Mouse (Mus musculus): ENCODE data around the gene Mafb.

Gene Mafb

DNA sequence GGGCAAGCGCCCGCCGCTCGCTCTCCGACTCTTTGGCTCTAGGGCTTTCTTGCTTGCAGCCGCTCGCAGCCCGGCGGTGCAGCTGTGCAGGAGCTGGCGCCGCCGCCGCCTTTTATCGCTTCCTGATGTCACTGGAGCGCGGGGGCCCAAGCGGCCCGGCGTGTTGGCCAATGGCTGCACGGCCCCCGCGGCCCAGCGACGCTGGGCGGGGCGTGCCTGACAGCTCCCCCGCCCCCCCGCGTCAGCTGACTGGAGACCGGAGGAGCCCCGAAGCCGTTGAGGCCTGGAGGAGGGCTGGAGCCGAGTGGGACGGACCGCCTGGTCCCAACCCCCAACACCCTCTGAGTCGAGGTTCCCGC is at the start of gene Mafb:
Gene Mafb, minus strand, starts transcription at position 86 of the 359 bp plus-strand sequence.
- peak; percentile 79 to 83 for DNase-seq (ENCODE audit: low spot score in 2 of 2)

DNA sequence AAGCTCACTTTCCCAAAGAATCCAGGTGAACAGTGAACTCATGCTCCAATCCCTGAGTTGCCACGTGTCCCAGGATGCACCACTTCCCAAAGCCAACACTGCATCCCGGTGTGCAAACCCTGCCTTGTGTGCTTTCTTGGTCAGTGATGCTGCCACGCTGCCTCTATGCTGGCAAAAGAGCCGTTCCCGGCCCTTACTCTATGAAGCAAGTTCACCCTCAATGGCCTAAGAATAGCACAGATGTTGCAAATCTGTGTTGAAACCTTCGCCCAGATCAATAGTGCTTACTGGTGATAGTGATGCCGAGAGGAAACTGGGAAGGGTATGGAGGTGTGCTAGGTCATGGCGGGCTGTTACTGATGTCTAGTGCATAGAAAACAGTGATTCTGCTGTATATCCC is 48.3 kb upstream of the Mafb start:
- no peak for DNase-seq (ENCODE audit: low spot score in 2 of 2)

DNA sequence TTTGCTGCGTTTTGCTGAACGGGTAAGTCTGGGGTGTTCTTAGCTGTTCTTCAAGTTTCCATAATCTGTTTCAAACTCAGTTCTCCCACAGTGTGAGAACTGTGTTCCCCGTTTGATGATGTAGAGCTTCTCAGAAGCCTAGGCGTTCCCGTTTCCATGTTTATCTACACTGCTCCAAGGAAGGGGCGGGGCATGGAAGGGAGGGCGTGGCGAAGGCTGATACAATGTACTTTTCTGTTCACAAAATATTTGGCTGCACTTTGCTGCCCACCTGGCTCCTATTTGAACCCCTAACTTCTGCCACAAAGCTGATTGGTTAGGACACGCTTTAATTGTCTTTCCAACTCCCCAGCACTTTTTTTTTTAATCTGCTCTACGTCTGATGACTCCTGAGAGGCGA is 47.9 kb upstream of the Mafb start:
- no peak for DNase-seq (ENCODE audit: low spot score in 2 of 2)

DNA sequence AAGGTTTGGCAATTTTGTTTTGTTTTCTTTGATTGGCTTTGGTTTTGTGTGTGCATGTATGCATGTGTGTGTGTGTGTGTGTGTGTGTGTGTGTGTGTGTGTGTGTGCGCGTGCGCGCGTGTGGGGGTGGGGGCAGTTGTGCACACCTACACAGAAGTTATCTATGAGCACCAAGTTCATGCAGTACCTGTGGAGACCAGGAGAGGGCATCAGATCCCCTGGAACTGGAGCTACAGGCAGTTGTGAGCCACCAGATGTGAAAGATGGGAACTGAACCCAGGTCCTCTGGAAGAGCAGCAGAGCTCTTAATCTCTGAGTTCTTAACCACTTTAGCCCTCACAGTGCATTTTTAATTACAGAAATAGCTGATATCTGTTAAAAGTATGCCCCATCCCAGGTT is 47.1 kb upstream of the Mafb start:
- DNase-seq (ENCODE audit: low spot score in 2 of 2) = no peak

DNA sequence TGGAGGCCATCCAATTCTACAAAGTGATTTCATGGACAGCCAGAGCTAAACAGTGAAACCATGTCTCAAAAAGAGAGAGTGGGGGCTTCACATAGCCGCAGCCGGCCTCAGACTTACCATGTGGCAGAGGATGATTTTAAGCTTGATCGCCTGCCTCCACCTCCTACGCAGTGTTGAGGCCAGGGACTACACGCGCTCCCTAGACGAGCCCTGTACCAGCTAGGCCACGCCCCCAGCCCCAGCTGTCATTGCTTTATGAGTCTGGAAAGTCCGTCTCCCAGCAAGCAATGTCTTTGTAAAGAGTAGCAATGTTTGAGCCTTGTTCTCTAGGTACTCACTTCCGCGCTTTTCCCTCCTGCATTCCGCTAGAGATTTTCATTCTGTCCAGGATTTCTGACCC is 46.2 kb upstream of the Mafb start:
- DNase-seq (ENCODE audit: low spot score in 2 of 2) = no peak

DNA sequence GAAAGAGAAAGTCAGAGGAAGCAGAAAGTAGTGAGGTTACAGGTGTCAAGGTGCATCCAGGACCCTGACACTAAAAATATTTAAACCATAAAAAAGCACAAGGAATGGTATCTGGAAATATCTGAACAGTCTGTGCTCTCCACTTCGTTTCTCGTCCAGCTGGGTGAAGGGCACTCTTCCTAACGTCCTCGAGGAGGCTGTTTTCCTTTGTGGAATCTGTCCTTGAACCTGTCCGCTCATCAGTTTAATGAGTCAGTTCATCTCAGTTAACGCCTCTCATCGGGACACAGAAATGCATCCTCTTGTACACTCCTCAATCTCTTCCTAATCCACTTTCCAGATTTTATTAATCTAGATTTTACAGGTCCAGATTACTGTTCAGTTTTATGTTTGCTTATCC is 44.6 kb upstream of the Mafb start:
- DNase-seq (ENCODE audit: low spot score in 2 of 2) = no peak

DNA sequence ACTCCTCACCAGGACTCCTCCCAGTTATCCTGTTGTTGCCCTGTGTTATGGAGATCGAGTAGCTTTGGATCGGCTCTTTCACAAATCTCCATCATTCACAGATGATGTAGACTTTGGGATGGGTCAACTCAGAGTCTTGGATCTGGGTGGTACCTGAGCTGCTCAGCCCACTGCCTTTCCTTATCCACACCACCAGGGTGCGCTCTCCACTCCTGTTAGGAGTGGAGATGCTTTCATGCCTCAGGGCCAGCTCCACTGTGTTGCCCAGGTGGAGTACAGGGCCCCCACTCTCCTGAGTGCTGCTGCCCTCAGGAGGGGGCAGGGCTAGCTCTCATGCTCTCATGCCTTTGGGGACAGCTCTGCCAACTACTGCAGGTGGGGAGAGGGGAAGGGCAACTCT is 40.9 kb upstream of the Mafb start:
- DNase-seq (ENCODE audit: low spot score in 2 of 2) = no peak

DNA sequence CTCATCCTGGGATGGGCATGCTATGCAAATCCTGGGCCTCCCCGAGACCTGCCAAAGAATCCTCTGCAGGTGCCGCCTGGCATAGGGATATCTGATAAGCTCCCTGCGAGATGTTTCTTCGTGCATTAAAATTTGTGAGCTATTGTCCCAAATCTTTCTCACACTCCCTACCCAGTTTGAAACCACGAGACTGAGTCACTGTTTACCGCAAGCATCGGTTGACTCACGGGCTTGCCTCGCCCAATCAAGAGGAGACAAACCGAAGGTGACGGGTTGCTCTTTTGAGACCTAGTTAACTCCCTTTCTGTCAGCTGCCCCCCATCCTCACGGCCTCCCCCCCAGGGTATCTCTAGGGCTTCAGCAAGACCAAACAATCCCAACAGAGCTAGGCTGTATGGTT is 30.9 kb upstream of the Mafb start:
- DNase-seq (ENCODE audit: low spot score in 2 of 2) = no peak

DNA sequence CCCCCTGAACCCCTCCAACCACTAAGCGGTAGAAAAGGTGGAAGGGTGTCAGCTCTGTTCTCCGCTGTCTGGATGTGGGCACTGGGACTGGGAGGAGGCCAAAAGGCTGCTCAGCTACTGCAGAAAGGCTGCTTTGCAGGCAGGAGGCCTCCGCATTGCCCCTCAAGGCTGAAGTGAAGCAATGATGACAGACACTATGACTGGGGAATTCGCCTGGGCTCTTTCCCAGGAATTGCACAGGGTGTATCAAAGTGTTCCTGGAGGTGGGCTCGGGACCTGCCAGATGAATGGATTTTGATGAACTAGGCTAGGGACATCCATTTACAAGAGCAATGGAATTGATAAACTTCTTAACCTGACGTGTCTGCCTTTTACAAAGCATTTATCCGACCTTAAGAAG is 27.9 kb upstream of the Mafb start:
- DNase-seq (ENCODE audit: low spot score in 2 of 2) = no peak

DNA sequence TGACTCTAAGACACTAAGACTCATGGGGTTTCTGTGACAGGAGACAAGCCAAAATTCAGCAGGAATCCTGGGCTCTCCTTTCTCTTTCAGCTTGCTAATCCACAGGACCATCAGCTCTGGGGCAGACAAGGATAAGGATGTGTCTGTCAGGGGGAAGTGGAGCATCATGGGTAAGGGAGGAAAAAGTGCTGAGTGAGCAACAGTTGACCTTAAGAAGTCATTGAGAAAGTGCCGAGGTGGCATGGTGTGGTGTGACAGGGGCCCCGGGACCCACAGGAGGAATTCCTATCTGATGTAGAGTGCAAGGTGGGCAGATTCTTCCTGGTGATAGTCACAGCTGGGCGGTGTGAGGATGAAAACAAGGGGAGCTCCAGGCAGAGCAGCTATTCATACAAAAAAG is 25.8 kb upstream of the Mafb start:
- no peak for DNase-seq (ENCODE audit: low spot score in 2 of 2)

DNA sequence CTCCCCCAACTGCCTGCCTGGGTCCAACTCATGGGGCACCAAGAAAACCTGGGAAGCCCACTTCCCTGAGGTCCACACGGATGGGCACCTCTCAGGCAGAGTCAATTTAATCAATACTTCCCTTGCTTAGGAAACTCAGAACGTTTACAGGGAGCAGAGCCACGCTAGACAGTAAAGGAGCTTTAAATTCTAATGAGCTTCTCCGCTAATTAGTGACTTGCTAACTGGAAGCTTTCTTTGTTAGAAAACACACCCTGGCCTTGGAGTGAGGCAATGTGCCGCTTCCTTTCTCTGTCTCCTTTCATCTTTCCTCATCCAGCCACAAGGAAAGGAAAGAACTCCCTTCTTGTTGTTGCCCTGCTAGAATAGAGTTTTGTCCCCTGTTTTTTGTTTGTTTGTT is 21.7 kb upstream of the Mafb start:
- DNase-seq (ENCODE audit: low spot score in 2 of 2) = no peak

DNA sequence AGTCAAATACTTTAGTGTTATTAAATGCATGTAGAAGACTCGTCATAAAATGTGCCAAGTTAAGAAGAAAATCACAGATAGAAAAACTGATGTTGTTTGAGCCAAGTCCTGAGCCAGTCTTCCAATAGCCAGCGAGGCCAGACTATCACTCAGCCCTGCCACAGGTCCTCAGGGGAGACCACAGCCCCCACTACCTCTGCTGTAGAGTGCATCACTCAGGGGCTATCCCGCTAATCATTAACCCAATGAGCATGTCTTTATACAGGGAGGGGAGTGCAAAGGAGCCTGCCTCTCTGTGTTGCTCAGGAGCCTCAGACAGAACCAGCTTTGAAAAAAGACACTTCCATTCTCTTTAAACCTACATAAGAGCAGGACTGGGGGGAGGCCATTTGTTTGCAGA is 16.6 kb upstream of the Mafb start:
- no peak for DNase-seq (ENCODE audit: low spot score in 2 of 2)

DNA sequence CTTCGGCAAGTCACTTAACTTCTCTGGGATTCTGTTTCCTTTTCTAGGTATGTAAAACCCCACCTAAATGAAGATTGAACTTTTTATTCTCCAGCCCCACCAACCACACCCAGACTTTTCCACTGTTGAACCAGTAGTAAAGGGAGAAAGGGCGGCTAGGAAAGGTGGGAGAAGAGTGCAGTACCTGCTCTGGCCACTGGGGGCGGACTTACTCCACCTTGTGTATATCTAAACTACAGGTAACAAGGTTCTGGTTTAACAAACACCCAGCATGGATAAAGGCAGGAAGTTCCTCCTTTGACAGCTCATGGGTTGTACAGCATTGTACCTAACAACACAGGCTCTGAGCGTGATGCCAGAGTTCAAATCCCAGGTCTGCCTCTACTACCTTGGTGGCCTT is 11.4 kb upstream of the Mafb start:
- DNase-seq (ENCODE audit: low spot score in 2 of 2) = peak in 1 of 2 experiments; percentile 43

DNA sequence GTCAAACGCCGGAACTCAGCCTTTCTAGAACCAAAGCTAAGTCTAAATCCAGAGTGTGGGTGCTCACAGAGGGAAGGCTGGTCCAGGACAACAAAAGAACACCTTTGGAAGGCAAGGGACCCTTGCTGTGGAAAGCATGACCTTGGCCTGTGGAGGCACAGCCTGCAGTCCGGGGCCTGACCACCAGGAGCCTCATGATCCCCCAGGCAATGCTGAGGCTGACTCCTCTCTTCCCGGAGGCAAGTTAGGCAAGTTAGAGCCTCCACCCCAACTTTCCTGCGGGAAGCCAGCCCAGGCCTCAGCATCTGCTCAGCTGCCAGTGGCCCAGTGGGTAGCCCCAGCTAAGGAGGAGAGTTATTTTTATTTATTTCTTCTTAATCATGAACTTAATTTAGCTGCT is 9.4 kb upstream of the Mafb start:
- no peak for DNase-seq (ENCODE audit: low spot score in 2 of 2)

DNA sequence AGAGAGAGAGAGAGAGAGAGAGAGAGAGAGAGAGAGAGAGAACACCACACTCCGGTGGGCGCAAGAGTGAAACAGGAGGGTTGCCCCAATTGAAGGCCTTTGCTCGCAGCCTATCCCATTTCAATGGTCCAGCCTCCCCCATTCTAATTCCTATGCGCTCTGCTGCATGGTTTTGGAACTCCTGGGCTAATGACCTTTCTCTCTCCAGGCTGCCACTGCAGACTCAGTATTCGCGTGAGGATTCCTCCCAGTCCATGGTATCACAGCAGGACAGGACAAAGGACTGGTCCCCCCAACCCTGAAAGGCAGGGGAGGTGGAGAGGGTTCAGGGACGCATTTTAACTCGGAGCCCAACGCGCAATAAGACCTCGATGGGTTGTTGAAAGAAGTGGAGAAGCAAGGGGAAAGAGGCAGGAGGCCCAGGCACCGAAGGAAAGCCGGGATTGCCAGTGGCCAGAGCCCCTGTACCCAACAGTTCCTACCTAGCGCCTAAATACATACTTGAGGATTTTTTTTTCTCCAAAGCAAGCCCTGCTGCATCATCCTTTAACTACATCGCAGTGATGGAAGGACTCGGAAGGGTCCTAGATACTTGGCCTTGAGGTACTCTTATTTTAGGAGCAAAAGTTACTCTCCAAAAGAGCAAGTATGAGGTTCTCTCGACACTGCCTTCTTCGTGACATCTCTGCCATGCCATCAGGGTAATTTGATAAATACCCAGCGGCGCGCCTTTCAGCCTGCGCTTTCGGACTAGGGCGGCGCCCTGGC is 3.0 kb upstream of the Mafb start:
- DNase-seq (ENCODE audit: low spot score in 2 of 2) = no peak

DNA sequence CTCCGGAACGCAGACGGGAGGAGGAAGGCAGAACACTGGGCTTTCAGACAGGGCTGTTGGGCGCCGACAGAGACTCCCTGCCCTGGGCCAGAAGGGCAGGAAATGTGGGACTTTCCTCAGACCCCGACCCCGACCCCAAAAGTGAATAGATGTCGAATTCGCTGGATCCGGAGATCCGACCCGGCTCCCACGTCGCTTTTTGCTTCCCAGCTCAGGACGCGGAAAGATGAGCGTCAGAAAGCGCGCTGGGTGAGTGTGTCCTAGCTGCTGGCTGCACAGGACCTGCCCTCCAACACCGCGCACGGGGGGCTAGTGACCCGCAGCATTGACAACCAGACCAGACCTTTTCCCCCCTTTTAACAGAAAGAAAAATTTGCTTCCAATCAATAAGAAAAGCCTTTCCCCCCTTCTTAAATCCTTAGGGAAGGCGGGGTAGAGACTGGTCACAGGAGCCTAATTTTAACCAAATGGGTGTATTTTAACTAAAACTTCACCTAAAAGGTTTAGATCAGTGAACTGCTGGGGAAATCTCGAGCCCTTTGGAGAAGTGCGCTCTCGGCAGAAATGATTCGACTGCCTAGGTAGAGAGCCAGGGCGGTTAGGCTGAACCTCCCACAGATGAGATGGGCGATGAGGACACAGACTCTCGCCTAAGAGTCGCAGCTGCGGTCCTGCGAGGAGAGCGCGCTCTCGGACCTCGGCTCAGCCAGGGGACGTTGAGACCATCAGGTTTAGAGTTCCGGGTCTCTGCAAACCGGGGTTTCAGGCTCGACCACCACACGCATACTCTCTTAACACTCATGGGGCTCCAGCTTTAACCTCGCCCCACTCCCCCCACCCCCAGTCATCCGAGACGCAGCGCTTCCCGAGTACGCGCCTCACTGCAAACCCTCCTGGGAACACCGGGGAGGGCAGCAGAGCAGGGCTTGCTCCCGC is 1.8 kb upstream of the Mafb start:
- no peak for DNase-seq (ENCODE audit: low spot score in 2 of 2)

DNA sequence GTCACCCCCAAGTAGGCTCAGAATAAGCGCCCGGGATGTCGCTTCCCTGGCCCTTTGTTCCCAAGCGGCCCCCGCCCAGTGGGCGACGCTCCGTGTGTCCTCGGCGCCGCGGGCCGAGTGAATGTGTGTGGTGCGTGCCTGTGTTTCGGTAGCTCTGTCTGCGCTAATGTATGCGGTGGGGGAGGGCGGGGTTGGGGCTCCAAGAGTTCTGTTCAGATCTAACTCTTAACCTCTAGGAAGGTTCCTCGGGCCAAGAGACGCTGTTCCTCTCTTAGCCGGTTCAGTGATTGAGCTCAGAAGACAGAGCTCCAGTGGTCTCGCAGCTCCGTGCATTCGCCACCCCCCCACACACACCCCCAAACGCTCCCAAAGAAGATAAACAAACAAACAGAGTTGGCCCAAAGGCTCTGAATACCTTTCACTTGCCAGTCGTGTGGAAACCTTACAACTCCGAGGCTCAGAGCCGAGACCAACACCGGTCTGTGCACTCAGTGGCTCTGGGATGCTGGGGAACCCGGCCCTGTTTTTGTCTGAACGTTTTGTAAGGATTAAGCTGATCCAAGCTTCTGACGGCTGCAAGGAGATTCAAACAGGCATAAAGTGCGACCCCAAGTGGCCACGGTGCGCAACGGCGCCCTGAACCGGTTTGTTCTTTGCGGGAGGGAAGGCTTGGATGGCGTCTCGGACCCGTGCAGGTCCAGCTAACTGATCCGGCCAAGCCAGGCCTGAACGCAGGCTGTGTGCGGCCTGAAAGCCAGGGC is 763 bp upstream of the Mafb start:
- peak; percentile 95 to 97 for DNase-seq (ENCODE audit: low spot score in 2 of 2)

DNA sequence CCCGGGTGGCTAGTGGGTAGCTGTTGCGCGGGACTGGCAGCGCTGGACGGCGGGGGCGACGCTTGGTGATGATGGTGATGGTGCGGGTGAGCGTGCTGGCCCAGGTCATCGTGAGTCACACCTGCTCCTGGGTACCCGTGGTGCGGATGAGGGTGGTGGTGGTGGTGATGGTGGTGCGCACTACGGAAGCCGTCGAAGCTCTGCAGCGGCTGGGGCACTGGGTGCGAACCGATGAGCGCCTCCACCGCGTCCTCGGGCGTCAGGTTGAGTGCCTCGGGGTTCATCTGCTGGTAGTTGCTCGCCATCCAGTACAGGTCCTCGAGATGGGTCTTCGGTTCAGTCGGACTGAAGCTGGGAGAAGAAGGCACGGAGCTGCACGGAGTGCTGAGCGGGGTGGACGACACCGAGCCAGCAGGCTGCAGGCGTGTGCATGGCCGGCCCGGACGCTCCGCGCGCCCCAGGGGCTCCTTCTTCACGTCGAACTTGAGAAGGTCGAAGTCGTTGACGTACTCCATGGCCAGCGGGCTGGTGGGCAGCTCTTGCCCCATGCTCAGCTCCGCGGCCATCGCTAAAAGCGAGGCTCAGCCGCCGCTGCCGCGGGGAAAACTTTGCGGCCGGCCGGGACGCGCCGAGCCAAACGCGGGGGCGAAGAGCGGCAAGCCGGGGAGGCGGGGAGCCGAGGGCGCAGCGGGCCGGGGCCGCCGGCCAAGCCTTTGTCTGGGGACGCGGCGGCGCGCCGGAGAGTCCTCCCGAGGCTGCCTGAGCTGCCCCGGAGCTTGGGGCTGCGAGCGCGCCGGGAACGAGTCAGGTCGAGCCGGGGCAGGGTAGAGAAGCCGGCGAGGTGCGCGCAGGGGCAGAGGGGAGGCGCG is 520 bp downstream of the Mafb start:
- no peak for DNase-seq (ENCODE audit: low spot score in 2 of 2)

DNA sequence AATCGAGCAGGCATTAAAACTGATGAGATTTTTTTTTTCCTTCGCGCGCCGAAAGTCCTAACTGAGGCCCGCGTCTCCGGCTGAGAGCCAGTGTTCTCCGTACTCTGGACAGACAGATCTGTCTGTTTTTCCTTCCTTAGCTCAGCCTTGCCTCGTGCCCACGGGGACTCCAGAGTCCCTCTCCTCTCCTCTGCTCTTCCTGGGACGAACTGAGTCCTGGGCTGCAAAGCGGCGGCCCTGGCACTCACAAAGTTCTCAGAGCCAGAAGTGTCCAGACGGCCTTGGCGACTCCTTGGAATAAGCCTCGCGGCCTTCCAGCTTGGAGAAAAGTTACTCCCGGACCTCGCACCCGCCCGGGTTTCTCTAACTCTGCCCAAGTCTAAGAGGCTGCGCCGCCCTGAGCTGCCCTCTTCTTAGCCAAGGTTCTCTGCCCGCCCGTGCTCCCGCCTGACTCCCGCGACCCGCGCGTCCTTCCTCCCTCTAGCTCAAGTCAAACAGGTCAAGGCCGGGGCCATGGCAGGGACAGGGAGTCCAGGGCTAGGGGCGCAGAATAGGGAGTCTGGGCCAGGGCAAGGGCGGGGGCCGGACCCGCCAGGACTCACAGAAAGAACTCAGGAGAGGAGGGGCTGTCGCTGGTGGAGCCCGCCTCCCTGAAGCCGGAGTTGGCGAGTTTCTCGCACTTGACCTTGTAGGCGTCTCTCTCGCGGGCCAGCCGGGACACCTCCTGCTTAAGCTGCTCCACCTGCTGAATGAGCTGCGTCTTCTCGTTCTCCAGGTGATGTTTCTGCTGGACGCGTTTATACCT is 1.6 kb downstream of the Mafb start:
- no peak for DNase-seq (ENCODE audit: low spot score in 2 of 2)

DNA sequence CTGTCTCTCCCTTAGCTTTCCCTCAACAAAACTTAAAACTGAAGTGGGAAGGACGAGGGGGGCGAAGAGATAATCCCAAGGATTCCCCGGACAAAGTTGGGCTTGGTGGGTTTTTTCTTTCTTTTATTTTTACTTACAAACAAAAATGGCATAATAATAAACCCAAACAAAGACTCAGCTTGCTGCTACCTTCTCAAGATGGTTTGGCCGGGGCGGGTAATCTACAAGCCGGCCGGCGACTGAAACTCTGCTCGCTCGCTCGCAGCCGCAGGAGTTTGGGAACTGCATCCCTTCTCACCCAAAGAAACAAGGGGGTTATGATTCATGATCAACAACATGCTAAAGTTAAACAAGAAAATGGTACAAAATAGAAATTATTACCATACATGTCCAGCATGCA is 2.2 kb downstream of the Mafb start:
- DNase-seq (ENCODE audit: low spot score in 2 of 2) = no peak

Data from right cerebral cortex, adult 2 months (tissue).